Mouse (Mus musculus) large intestine, adult 2 months (tissue): ENCODE results near the gene Fgfr2. TPM values are rescaled to one million over a fixed set of nuclear protein-coding genes. Genes with fewer than 3 reads are reported as not detected.

Experiments used
- DNase-seq: peaks from one replicate; pipeline ENCODE4 v3.0.0-alpha.2; 2012; ENCODE audit warnings: low read depth, low spot score
- WGBS: fragments of 180-500 bp; shearing (Covaris S2); methylation state at CpG from one replicate; pipeline ENCODE4 v1.1.7; 2018; 5-methylcytosine and 5-hydroxymethylcytosine counted together
- polyA plus RNA-seq: library from polyadenylated mRNA; depleted of rRNA; stranded (reverse); fragments of >200 nt; gene quantifications from 2 replicates; pipeline ENCODE4 v1.2.3, GENCODE M21; 2012

Gene Fgfr2
- polyA plus RNA-seq, 1 experiment, result 35.0 TPM

DNA sequence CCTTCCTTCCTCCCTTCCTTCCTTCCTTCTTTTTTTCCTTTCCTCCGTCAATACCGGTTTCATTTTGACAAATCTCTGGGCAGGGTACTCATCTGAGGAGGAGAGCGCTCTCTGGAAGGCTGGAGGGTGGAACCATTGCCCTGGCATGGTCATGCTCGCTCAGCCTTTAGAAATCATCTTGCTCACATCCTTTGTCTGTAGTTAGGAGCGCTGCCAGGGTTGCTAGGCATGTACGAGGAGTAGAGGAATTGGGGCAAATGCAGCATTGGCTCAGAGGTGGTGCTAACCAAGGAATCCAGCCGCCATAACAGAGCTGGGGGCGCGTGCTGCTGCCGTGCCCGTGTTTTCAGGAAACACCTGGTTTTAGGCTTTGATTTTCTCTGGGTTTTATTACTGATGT, 491.8 kb downstream of the Fgfr2 start:
- WGBS, result 86% methylated on average over 11 of the region's 11 CpGs
- DNase-seq, result no peak

GRCm38 (mm10) chr7:132627448-132627847, 495.7 kb downstream of the Fgfr2 start:
- DNase-seq, result no peak
- 72% methylated on average over 3 of the region's 3 CpGs for WGBS

DNA sequence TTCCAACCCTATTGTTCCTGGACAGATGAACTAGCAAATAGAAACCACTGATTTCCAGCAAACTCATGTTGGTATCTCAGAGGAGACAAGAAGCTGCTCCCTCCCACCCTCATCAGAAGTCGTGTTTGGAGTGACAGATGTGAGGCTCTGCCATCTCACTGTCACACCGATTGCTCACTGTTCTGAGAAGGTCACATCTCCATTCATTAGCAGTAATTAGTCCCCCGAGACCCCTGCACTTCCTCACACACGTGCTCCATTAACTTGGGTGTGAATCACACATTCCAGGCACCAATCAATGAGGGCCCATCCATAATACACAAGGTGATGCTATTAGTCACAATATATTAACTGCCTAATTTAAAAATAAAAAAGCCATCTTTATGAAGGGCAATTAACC, 497.0 kb downstream of the Fgfr2 start:
- whole genome bisulfite sequencing, result 85% methylated on average over 4 of the region's 4 CpGs

DNA sequence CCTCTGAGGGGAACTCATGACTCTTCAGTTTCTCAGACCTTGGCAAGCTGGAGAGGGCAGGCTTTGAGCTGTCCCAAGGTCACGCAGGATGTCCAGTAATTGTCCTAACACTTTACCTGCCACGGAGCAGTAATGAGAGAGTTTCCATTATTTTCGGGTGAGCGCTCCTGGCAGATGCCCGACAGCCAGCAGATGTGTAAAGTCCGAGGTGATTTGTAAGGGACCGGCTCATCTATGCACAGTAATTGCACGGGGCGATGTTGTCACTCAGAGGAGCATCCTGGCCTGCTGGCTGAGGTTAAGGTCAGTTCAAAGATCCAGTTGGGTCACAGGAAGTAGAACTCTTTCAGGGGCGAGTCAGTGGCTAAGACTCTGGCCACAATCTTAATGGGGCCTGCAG, 499.0 kb downstream of the Fgfr2 start:
- DNase-seq, result no peak
- WGBS, result 86% methylated on average over 10 of the region's 10 CpGs

More for the DNA sequence above, 497.0 kb downstream of the Fgfr2 start:
- no peak for DNase-seq

- DNase-seq, result no peak
- WGBS, result 91% methylated on average over 15 of the region's 15 CpGs
These were observed 502.9 kb downstream of the Fgfr2 start for GRCm38 (mm10) chr7:132619975-132620918.

GRCm38 (mm10) chr7:132619549-132619948, 503.6 kb downstream of the Fgfr2 start:
- DNase-seq, result no peak
- WGBS, result 95% methylated on average over 8 of the region's 8 CpGs

DNA sequence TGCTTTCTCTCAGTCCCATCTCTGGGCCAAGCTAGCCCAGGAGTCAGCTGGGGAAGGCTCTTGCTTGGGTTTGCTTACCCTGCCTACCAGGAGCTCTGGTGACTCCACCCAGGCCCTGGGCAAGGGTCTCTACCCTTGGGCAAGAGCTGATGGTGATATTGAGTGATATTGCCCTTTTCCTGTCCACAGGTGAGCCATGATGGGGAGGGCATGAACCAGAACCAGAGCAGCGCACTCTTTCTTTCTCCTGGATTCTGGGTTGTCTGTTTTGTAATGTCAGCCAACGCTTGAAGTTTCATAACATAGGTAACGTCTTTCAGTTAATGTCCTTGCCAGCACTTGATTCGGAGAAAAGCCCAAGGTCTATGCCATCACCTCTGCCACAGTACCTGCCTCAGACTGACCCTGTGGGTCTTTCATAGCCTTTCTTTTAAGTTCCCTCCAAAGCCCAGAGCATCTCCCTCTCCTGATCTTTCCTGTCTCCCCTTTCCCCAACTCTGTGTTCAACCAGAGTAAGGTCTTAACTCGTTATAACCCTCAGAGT, 506.1 kb downstream of the Fgfr2 start:
- DNase-seq, result no peak
- 91% methylated on average over 5 of the region's 5 CpGs for WGBS

DNA sequence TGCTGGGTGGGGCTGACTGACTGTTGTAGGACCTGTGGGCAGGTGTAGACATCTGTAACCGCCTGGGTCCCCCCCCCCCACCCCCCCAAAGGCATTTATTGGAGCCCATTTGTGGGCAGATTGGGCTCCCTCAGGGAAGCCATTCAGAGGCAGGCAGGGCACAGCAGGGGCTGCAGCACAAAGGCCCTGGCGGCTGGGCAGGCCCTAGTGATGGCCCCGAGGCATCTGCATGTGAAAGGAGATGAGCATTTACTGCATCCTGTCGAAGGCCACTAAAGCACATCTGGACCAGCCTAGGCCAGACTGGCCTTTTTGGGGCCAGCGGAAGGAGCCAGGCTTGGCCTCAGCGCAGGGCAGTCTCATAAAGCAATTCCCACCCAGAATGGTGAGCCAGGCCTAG, 506.8 kb downstream of the Fgfr2 start:
- WGBS, result 84% methylated on average over 6 of the region's 6 CpGs

DNA sequence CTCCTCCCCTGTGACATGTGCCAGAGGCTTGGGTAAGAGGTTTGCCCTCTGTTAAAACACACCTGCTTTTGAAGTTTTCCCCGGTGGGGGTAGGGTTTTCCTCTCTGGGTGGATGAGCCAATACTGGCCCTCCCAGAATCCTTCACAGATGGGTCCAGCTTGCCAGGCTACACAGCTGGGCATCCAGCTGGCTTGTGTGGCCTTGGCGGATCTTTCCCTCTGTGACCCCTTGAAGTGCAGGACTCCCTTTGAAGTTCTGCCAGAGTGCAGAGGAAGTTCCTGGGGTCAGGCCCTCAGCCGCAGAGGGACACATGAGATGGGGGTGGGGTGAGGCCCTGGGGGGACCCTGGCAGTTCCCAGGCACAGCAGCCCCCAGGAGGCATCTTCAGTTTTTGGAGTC, 507.8 kb downstream of the Fgfr2 start:
- no peak for DNase-seq

More for the DNA sequence above, 506.8 kb downstream of the Fgfr2 start:
- DNase-seq, result no peak

GRCm38 (mm10) chr7:132611530-132611929, 511.6 kb downstream of the Fgfr2 start:
- DNase-seq, result no peak
- WGBS, result 90% methylated on average over 8 of the region's 8 CpGs

More for the DNA sequence above, 507.8 kb downstream of the Fgfr2 start:
- WGBS, result 42% methylated on average over 3 of the region's 3 CpGs

GRCm38 (mm10) chr7:132610468-132611318, 512.5 kb downstream of the Fgfr2 start, which contains the start of gene Lhpp:
TSS of gene Lhpp (plus strand) at chr7:132610638.
- 6% methylated on average over 44 of the region's 44 CpGs for WGBS
- peak; percentile 57 for DNase-seq

GRCm38 (mm10) chr7:132608316-132609020, 514.7 kb downstream of the Fgfr2 start:
- WGBS, result 88% methylated on average over 4 of the region's 4 CpGs
- no peak for DNase-seq

- 65% methylated on average over 5 of the region's 5 CpGs for WGBS
- no peak for DNase-seq
These were observed 517.5 kb downstream of the Fgfr2 start for GRCm38 (mm10) chr7:132605689-132606088.

DNA sequence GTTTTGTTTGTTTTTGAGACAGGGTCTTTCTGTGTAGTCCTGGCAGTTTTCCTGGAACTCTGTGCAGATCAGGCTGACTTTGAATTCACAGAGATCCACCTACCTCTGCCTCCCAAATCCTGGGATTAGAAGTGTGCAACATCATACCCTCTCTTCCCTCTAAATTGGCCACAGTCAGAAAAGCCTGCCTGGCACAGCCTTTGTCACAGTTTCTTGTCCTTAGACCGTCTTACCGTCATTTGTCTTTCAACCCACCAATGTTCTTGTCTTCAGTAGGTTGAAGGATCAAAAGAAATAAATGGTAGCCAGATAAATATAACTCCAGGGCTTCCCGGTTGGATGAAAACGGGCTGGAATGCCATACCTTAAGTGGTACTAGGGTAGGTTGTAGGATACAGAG, 518.4 kb downstream of the Fgfr2 start:
- 90% methylated on average over 4 of the region's 4 CpGs for WGBS
- DNase-seq, result no peak

DNA sequence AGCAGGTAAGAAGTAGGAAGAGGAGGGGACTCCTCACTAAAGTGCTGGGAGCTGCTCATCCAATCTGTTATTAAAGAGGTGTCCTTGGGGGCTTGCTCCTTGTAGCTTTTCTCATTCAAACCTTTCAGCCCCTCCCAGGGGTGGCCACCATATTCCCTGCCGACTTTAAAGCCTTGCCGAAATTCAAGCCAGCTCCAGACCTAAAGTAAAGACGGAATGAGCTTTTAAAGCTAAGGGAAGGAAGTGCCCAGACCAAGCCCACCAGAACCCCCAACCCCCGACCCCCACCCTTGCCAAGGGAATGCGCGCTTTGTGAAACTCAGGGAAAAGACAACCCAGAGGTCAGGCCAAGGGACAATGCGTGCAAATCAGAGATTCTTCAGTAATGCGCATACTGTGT, 522.2 kb downstream of the Fgfr2 start:
- 49% methylated on average over 8 of the region's 8 CpGs for WGBS
- DNase-seq, result no peak

- 30% methylated on average over 9 of the region's 9 CpGs for WGBS
- DNase-seq, result no peak
These were observed 523.1 kb downstream of the Fgfr2 start for GRCm38 (mm10) chr7:132600026-132600425.

DNA sequence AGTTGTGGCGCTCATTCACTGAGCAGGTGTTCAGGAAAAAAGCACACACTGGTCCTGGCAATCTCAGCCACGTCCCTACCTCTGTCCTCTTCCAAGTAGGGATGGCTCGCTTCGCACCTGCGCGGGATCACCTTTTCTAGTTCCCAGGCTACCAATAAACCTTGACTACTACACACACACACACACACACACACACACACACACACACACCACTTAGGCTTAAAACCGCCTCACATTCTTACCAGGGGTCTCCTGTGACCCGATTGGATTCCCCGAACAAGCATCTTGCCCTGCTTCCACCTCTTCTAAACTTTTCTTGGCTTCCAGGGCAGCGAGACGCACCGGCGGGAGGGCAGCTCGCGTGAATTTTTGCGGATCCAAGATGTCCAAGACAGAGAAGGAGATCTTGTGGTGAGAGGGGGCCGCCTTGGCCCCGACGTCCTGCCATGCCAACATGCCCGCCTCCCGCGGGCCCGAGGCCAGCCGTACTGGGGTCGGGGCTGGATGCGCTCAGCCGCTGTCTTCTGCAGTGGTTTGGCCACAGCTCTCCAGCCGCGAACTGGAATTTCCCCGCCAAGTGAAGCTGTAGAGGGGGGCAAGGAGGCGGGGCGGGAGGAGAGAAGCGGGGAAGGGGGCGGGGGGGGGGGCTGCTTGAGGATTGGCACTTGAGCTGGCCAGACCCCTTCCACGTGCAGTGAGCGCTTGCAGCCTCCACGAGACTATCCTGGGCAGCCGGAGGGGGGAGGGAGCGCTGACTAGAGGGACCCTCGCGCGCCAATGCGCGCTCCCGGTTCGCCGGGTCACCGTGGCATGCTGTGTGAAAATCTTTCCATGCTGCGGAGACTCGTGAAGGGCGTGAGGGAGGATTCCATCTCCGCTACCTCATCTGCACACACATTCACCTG, 523.8 kb downstream of the Fgfr2 start, which contains the start of gene Nkx1-2:
Gene Nkx1-2, minus strand, starts transcription at position 567 of the 905 bp plus-strand sequence.
- 4% methylated on average over 49 of the region's 52 CpGs for WGBS
- DNase-seq, result no peak

DNA sequence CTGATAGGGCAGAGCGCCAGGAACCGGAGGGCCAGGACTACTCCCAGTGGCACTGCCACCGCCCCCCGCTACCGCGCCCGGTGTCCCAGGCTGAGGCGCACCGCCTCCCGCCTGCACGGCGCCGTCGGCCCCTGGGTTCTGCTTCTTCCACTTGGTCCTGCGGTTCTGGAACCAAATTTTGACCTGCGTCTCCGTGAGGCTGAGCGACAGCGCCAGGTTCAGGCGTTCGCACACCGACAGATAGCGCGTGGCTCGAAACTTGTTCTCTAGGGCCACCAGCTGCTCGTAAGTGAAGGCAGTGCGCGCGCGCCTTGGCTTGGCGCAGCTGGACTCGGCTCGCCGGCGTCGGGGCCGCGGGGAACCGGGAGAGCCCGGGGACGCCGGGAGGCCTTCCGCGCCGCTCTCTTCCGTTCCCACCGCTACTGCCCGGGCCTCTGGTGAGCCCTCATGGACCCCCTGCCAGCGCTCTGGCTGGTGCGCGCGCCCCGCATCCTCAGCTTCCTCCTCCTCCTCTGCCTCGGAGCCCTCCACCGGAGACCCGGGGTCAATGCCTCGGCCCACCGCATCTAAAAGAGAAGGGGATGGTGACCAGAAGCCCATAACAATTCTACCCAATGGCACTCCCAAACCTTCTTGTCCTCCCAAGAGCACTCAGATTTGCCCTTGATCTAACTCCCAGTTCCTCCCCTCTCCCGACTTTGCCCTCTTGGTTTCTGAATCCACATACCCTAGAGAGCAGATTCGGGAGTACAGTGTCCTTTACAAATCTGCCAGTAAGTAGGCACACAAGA, 525.7 kb downstream of the Fgfr2 start:
- 1% methylated on average over 59 of the region's 60 CpGs for WGBS
- DNase-seq, result no peak
